Mouse (Mus musculus): ENCODE data around the gene Pisd. TPM values are rescaled to one million over a fixed set of nuclear protein-coding genes. Genes with fewer than 3 reads are reported as not detected.
"Not testable (repeated sequence)": the region's sequence is repeated elsewhere in the genome, so short reads cannot be mapped to it uniquely, and the experiment has no call there.

Gene Pisd
- polyA plus RNA-seq, 1 experiment = 28.7 TPM

DNA sequence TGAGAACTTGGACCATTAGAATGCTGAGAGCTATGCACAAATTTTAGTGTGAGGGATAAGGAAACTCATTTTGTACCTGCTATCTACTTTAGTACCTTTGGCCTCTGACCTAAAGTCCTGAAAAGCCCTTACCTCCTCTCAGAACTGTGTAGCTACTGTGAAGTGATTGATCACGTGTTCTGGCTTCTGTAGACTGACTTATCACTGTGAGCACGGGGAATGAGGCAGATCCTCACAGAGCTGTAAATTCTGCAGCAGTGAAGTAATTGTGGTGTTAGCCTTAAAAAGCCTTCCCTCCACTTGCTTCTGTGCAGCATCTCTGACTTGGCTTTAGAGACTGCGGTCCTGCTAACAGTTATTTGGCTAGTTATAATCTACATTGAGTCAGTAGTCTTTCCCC is 24.7 kb downstream of the Pisd start:
- TF ChIP-seq POLR2A (IDR thresholded peaks at IDR 0.05; ENCODE audit: control insufficient read depth, low read depth, low read length) = no peak
- no peak for TF ChIP-seq CTCF (IDR thresholded peaks at IDR 0.05; ENCODE audit: control insufficient read depth, insufficient read depth, insufficient replicate concordance, low read depth, low read length)
- Histone ChIP-seq H3K4me3 (ENCODE audit: control insufficient read depth, low read depth, low read length) (no peak overlapping the region), H3K36me3 (ENCODE audit: control insufficient read depth, insufficient read depth, low read length) (no peaks in the 10 kb centered on the region; the same call in 1 of the 2 replicates), H3K27ac (ENCODE audit: control insufficient read depth, insufficient read depth, low read depth, low read length) (no peak overlapping the region), H3K27me3 (ENCODE audit: control insufficient read depth, insufficient read depth, low read length) (no peaks in the 10 kb centered on the region), H3K4me1 (ENCODE audit: control insufficient read depth, insufficient read depth, low read length) (no peaks in the 10 kb centered on the region)

DNA sequence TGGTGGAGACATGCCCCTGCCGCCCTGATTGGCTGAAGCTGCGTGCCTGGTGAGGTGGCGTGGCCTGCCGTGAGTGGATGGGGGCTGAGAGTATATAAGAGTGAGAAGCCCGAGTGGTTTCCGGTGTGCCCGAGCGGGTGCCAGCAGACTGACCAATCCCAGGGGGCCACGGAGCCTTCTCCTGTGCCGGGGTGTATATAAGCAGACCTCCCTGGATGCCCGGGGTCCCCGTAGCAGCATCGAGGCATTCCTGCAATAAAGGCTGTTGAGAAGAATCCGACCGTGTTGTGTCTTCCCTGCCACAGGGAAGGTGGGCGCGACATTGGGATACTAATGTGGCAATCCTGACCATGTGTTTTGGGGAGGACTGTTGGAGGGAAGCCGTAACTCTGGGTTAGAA is 25.1 kb downstream of the Pisd start:
- H3K4me3 ChIP-seq (ENCODE audit: control insufficient read depth, low read depth, low read length); H3K27me3 ChIP-seq (ENCODE audit: control insufficient read depth, insufficient read depth, low read length); H3K4me1 ChIP-seq (ENCODE audit: control insufficient read depth, insufficient read depth, low read length); H3K36me3 ChIP-seq (ENCODE audit: control insufficient read depth, insufficient read depth, low read length); H3K27ac ChIP-seq (ENCODE audit: control insufficient read depth, insufficient read depth, low read depth, low read length): not testable (repeated sequence)

DNA sequence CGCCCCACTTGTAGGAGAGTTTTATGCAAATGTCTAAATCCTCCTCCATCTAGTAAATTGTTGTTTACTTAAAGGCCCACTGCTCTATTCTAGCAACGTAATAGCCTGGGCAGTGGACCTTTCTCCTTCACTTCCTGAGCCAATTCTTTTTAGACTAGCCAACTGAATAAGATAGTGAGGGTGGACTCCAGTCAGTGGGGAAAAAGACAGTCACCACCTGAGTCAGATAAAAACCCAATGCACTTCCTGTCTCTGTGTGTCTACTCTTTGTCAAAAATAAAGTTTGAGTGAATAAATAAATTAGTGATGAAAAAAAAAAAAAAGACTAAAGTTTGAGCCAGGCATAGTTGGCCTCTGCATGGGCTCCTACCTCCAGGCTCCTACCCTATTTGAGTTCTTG is 25.8 kb downstream of the Pisd start:
- Histone ChIP-seq H3K27ac (ENCODE audit: control insufficient read depth, insufficient read depth, low read depth, low read length) (no peak overlapping the region), H3K4me1 (ENCODE audit: control insufficient read depth, insufficient read depth, low read length) (no peaks in the 10 kb centered on the region), H3K27me3 (ENCODE audit: control insufficient read depth, insufficient read depth, low read length) (no peaks in the 10 kb centered on the region), H3K36me3 (ENCODE audit: control insufficient read depth, insufficient read depth, low read length) (no peaks in the 10 kb centered on the region; the same call in 1 of the 2 replicates), H3K4me3 (ENCODE audit: control insufficient read depth, low read depth, low read length) (no peak overlapping the region)
- no peak for TF ChIP-seq POLR2A (IDR thresholded peaks at IDR 0.05; ENCODE audit: control insufficient read depth, low read depth, low read length)
- no peak for TF ChIP-seq CTCF (IDR thresholded peaks at IDR 0.05; ENCODE audit: control insufficient read depth, insufficient read depth, insufficient replicate concordance, low read depth, low read length)

DNA sequence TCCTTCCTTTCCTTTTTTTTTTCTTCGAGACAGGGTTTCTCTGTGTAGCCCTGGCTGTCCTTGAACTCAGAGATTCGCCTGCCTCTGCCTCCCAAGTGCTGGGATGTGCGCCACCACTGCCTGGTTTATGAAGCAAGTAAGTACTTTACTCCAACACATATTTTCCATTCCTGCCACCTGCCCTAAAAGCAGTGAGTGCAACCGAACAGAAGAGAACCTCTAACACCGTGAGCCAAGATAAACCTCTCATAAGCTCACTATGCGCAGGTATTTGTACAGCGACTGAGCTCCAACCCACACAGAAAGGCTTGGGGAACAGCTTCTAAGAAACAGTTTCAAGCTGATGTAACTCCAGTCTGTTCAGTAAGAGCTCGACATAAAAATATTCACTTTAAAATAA is 29.3 kb downstream of the Pisd start:
- Histone ChIP-seq H3K27ac (ENCODE audit: control insufficient read depth, insufficient read depth, low read depth, low read length) (no peak overlapping the region), H3K4me3 (ENCODE audit: control insufficient read depth, low read depth, low read length) (no peak overlapping the region), H3K36me3 (ENCODE audit: control insufficient read depth, insufficient read depth, low read length) (no peaks in the 10 kb centered on the region), H3K4me1 (ENCODE audit: control insufficient read depth, insufficient read depth, low read length) (no peaks in the 10 kb centered on the region), H3K27me3 (ENCODE audit: control insufficient read depth, insufficient read depth, low read length) (no peaks in the 10 kb centered on the region)
- TF ChIP-seq POLR2A (IDR thresholded peaks at IDR 0.05; ENCODE audit: control insufficient read depth, low read depth, low read length) (no peak), CTCF (IDR thresholded peaks at IDR 0.05; ENCODE audit: control insufficient read depth, insufficient read depth, insufficient replicate concordance, low read depth, low read length) (no peak)

DNA sequence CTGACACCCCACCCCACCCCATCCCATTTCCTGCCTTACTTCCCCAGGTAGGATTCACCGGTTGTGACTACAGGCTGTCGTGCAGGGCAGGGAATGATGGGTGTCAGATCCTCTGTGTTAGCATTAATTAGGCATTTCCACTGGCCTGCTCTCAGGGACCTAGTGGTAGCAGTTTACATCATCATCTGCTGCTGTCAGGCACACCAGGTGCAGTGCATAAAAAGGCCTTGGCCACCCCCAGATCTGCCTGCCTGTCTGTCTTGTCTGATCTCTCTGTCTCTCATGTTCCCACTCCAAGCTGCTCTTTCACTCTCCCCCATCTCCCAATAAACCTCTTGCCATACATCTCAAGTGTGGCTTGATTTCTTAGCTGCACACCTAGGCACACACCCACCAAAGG is 33.7 kb downstream of the Pisd start:
- Histone ChIP-seq H3K27me3 (ENCODE audit: control insufficient read depth, insufficient read depth, low read length) (no peaks in the 10 kb centered on the region), H3K4me3 (ENCODE audit: control insufficient read depth, low read depth, low read length) (no peak overlapping the region), H3K4me1 (ENCODE audit: control insufficient read depth, insufficient read depth, low read length) (no peaks in the 10 kb centered on the region), H3K27ac (ENCODE audit: control insufficient read depth, insufficient read depth, low read depth, low read length) (no peak overlapping the region), H3K36me3 (ENCODE audit: control insufficient read depth, insufficient read depth, low read length) (no peaks in the 10 kb centered on the region)
- no peak for TF ChIP-seq POLR2A (IDR thresholded peaks at IDR 0.05; ENCODE audit: control insufficient read depth, low read depth, low read length)
- no peak for TF ChIP-seq CTCF (IDR thresholded peaks at IDR 0.05; ENCODE audit: control insufficient read depth, insufficient read depth, insufficient replicate concordance, low read depth, low read length)

DNA sequence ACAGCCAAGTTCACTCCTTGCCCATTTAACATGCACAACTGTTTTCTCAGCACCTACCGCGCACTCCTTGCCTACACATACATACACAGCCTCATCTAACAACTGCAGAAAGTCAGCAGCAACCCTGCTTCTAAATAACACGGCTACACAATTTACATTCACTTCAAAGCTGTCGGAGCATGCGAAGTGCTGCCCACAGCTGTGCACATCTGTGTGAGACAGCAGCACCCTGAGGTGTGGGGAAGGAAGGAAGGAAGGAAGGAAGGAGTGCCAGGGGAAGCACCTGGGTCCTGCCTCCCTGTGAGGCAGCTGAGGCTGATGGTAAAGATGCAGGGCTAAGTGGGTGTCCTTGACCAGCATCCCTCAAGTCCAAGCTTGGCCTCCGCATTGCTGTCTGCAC is 36.5 kb downstream of the Pisd start:
- no peak overlapping the region for H3K27ac ChIP-seq (ENCODE audit: control insufficient read depth, insufficient read depth, low read depth, low read length)
- no peaks in the 10 kb centered on the region for H3K27me3 ChIP-seq (ENCODE audit: control insufficient read depth, insufficient read depth, low read length)
- H3K4me1 ChIP-seq (ENCODE audit: control insufficient read depth, insufficient read depth, low read length) = no peaks in the 10 kb centered on the region
- no peak overlapping the region for H3K4me3 ChIP-seq (ENCODE audit: control insufficient read depth, low read depth, low read length)
- H3K36me3 ChIP-seq (ENCODE audit: control insufficient read depth, insufficient read depth, low read length) = no peaks in the 10 kb centered on the region
- TF ChIP-seq POLR2A (IDR thresholded peaks at IDR 0.05; ENCODE audit: control insufficient read depth, low read depth, low read length) = no peak

DNA sequence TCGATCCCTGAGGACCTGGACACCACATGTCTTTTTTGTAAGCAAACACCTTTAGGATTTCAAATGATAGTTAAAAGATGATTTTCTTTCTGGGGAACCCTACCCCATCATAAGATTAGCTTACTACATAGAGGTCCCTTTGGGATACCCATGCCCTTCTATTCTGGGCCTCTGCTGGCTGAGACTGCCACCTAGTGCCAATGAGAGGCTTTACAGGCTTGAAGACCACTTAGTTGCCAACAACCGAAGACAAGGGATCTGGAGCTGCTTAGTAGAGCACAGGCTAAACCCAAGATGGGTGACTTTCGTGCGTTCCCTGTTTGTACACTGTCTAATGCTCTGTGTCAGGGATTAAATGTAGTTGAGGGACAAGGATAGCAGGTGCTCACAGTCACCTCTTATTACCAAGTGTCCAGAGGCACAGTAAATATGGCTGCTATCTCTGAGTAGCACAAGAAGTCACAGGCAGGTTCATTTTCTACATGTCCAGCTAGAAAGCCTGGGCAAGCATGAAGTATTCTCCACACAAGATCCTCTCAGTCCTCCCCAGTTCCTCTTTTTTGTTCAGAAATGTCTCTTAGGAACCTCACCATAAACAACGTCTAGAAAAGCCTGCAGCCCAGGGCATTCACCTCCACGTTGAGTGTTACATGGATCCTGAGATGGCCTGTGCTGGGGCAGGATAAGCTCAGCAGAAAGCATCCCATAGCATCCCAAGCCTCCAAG is 37.6 kb downstream of the Pisd start:
- no peak overlapping the region for H3K4me3 ChIP-seq (ENCODE audit: control insufficient read depth, low read depth, low read length)
- no peaks in the 10 kb centered on the region for H3K4me1 ChIP-seq (ENCODE audit: control insufficient read depth, insufficient read depth, low read length)
- H3K36me3 ChIP-seq (ENCODE audit: control insufficient read depth, insufficient read depth, low read length) = no peaks in the 10 kb centered on the region
- no peak overlapping the region for H3K27ac ChIP-seq (ENCODE audit: control insufficient read depth, insufficient read depth, low read depth, low read length)
- peak; percentile 46; the same call in 1 of the 2 replicates for TF ChIP-seq CTCF (IDR thresholded peaks at IDR 0.05; ENCODE audit: control insufficient read depth, insufficient read depth, insufficient replicate concordance, low read depth, low read length)
- no peak for TF ChIP-seq POLR2A (IDR thresholded peaks at IDR 0.05; ENCODE audit: control insufficient read depth, low read depth, low read length)
- no peaks in the 10 kb centered on the region for H3K27me3 ChIP-seq (ENCODE audit: control insufficient read depth, insufficient read depth, low read length)
